Mouse (Mus musculus): Measurements from ENCODE around the gene Neu2. TPM values are rescaled to one million over a fixed set of nuclear protein-coding genes. Genes with fewer than 3 reads are reported as not detected.
"Not testable (repeated sequence)": the region's sequence is repeated elsewhere in the genome, so short reads cannot be mapped to it uniquely, and the experiment has no call there.

The Neu2 gene
- polyA plus RNA-seq (2012): not detected in 2 replicates

GRCm38 (mm10) chr1:87509561-87510165, at the start of gene Neu2:
Gene Neu2, plus strand, starts transcription at chr1:87509889.
- no peak for TF ChIP-seq GATA1 (IDR thresholded peaks at IDR 0.05; ENCODE audit: low read length)

- TF ChIP-seq GATA1 (IDR thresholded peaks at IDR 0.05; ENCODE audit: low read length): no peak
Observed at GRCm38 (mm10) chr1:87467469-87467868, 42.2 kb upstream of the Neu2 start.

- TF ChIP-seq GATA1 (IDR thresholded peaks at IDR 0.05; ENCODE audit: low read length): no peak
Observed at GRCm38 (mm10) chr1:87468321-87468720, 41.4 kb upstream of the Neu2 start.

GRCm38 (mm10) chr1:87469971-87470370, 39.7 kb upstream of the Neu2 start, which contains the start of gene Snorc:
Gene Snorc, plus strand, starts transcription at chr1:87470271.
- TF ChIP-seq GATA1 (IDR thresholded peaks at IDR 0.05; ENCODE audit: low read length): not testable (repeated sequence)

- no peak for TF ChIP-seq GATA1 (IDR thresholded peaks at IDR 0.05; ENCODE audit: low read length)
Observed at GRCm38 (mm10) chr1:87471914-87472313, 37.8 kb upstream of the Neu2 start.

GRCm38 (mm10) chr1:87472576-87472975, 37.1 kb upstream of the Neu2 start:
- TF ChIP-seq GATA1 (IDR thresholded peaks at IDR 0.05; ENCODE audit: low read length): no peak

- no peak for TF ChIP-seq GATA1 (IDR thresholded peaks at IDR 0.05; ENCODE audit: low read length)
Observed at GRCm38 (mm10) chr1:87475076-87475895, 34.4 kb upstream of the Neu2 start.

GRCm38 (mm10) chr1:87482546-87482945, 27.1 kb upstream of the Neu2 start:
- TF ChIP-seq GATA1 (IDR thresholded peaks at IDR 0.05; ENCODE audit: low read length): no peak

- no peak for TF ChIP-seq GATA1 (IDR thresholded peaks at IDR 0.05; ENCODE audit: low read length)
Observed at GRCm38 (mm10) chr1:87486386-87486785, 23.3 kb upstream of the Neu2 start.

- TF ChIP-seq GATA1 (IDR thresholded peaks at IDR 0.05; ENCODE audit: low read length): no peak
Observed at GRCm38 (mm10) chr1:87492285-87492684, 17.4 kb upstream of the Neu2 start.

GRCm38 (mm10) chr1:87493542-87493941, 16.1 kb upstream of the Neu2 start:
- TF ChIP-seq GATA1 (IDR thresholded peaks at IDR 0.05; ENCODE audit: low read length): no peak

GRCm38 (mm10) chr1:87505524-87505923, 4.2 kb upstream of the Neu2 start:
- TF ChIP-seq GATA1 (IDR thresholded peaks at IDR 0.05; ENCODE audit: low read length): no peak

- no peak for TF ChIP-seq GATA1 (IDR thresholded peaks at IDR 0.05; ENCODE audit: low read length)
Observed at GRCm38 (mm10) chr1:87507857-87508256, 1.8 kb upstream of the Neu2 start.

- no peak for TF ChIP-seq GATA1 (IDR thresholded peaks at IDR 0.05; ENCODE audit: low read length)
Observed at GRCm38 (mm10) chr1:87508591-87509560, 813 bp upstream of the Neu2 start.

- TF ChIP-seq GATA1 (IDR thresholded peaks at IDR 0.05; ENCODE audit: low read length): no peak
Observed at GRCm38 (mm10) chr1:87510166-87510691, 540 bp downstream of the Neu2 start.

Measured in G1E-ER4 (cell line).